Mouse (Mus musculus) myocyte (in vitro differentiated cells): ENCODE measurements around the gene Lmo4. TPM values are rescaled to one million over a fixed set of nuclear protein-coding genes. Genes with fewer than 3 reads are reported as not detected.

Source experiments
- H3K27me3 ChIP-seq: one replicate; pipeline ENCODE4 v1.6.1; 2011; ENCODE audit not compliant: control insufficient read depth, insufficient read depth, insufficient read length
- H3K36me3 ChIP-seq: one replicate; pipeline ENCODE4 v1.6.1; 2011; ENCODE audit not compliant: control insufficient read depth, insufficient read depth
- H3K4me2 ChIP-seq: one replicate; pipeline ENCODE4 v1.6.1; 2011; ENCODE audit warnings: low read depth, control low read depth
- H3K4me3 ChIP-seq: one replicate; pipeline ENCODE4 v1.5.1; 2011; ENCODE audit warnings: mild to moderate bottlenecking, control low read depth, moderate library complexity
- H3K79me2 ChIP-seq: one replicate; pipeline ENCODE4 v1.6.1; 2011; ENCODE audit not compliant: control insufficient read depth, insufficient read depth
- H3ac ChIP-seq: one replicate; pipeline ENCODE4 v1.6.1; 2011; ENCODE audit not compliant: control insufficient read depth, insufficient read length
- CEBPB ChIP-seq: IDR thresholded peaks from 2 replicates; pipeline ENCODE4 v1.6.1; 2011; ENCODE audit warnings: mild to moderate bottlenecking, moderate library complexity; ENCODE audit not compliant: poor library complexity, insufficient read depth, severe bottlenecking
- E2F4 ChIP-seq: IDR thresholded peaks from one replicate; pipeline ENCODE4 v1.6.1; 2011; ENCODE audit warnings: mild to moderate bottlenecking, control low read depth, moderate library complexity; ENCODE audit not compliant: insufficient read depth
- MAX ChIP-seq: IDR thresholded peaks from one replicate; pipeline ENCODE4 v1.6.1; 2011; ENCODE audit warnings: low read depth, mild to moderate bottlenecking, control low read depth
- MYOD1 ChIP-seq, 3 experiments: IDR thresholded peaks; one replicate each; pipeline ENCODE4 v1.6.1; 2011; ENCODE audit warnings: control low read depth in 2 of 3, low read depth in 2 of 3, mild to moderate bottlenecking in 2 of 3, moderate library complexity in 1 of 3; ENCODE audit not compliant: insufficient read length in 2 of 3, control insufficient read depth in 1 of 3
- MYOG ChIP-seq, 3 experiments: IDR thresholded peaks; one replicate each; pipeline ENCODE4 v1.6.1; 2011; ENCODE audit warnings: control low read depth in 2 of 3, low read depth in 2 of 3, mild to moderate bottlenecking in 2 of 3; ENCODE audit not compliant: insufficient read length in 2 of 3, control insufficient read depth in 1 of 3, insufficient read depth in 1 of 3
- POLR2A ChIP-seq: IDR thresholded peaks from one replicate; pipeline ENCODE4 v1.6.1; 2011; ENCODE audit warnings: low read depth, mild to moderate bottlenecking, control low read depth, moderate library complexity; ENCODE audit not compliant: insufficient read length
- POLR2AphosphoS2 ChIP-seq: IDR thresholded peaks from one replicate; pipeline ENCODE4 v1.6.1; 2011; ENCODE audit warnings: low read depth, control low read depth; ENCODE audit not compliant: insufficient read length
- REST ChIP-seq: IDR thresholded peaks from one replicate; pipeline ENCODE4 v1.6.1; 2011; ENCODE audit warnings: mild to moderate bottlenecking, control low read depth, moderate library complexity; ENCODE audit not compliant: insufficient read depth, insufficient read length
- SRF ChIP-seq: IDR thresholded peaks from one replicate; pipeline ENCODE4 v1.6.1; 2011; ENCODE audit warnings: low read depth; ENCODE audit not compliant: control insufficient read depth, insufficient read length
- TCF12 ChIP-seq: IDR thresholded peaks from one replicate; pipeline ENCODE4 v1.6.1; 2011; ENCODE audit warnings: mild to moderate bottlenecking, control low read depth; ENCODE audit not compliant: poor library complexity, insufficient read depth, severe bottlenecking
- TCF3 ChIP-seq: IDR thresholded peaks from one replicate; pipeline ENCODE4 v1.6.1; 2011; ENCODE audit warnings: low read depth, control low read depth; ENCODE audit not compliant: insufficient read length
- USF1 ChIP-seq: IDR thresholded peaks from one replicate; pipeline ENCODE4 v1.6.1; 2011; ENCODE audit warnings: low read depth, mild to moderate bottlenecking, control low read depth, moderate library complexity
- polyA plus RNA-seq: library from polyadenylated mRNA; unstranded; fragments of >200 nt; fragmentation: generic; extraction: Trizol; gene quantifications from one replicate; pipeline ENCODE4 v1.2.1, GENCODE M21; 2012; ENCODE audit warnings: missing spikeins

Lmo4 gene
- polyA plus RNA-seq, 1 experiment: 75.0 TPM

- Histone ChIP-seq H3K4me3 (peak overlapping the region; percentile 92), H3K79me2 (peaks cover 61% of the 10 kb centered on the region), H3K36me3 (peaks cover 28% of the 10 kb centered on the region), H3K4me2 (peak overlapping the region; percentile 74), H3K27me3 (no peaks in the 10 kb centered on the region), H3ac (peak overlapping the region; percentile 18)
- TF ChIP-seq POLR2AphosphoS2: no peak
- no peak for TF ChIP-seq TCF3
- no peak for TF ChIP-seq E2F4
- TF ChIP-seq POLR2A: no peak
- no peak for TF ChIP-seq MYOG (IDR thresholded peaks at IDR 0.05; ENCODE audit: control insufficient read depth in 1 of 3, insufficient read depth in 1 of 3, insufficient read length in 2 of 3, low read depth in 2 of 3)
Measured at GRCm38 (mm10) chr3:144202574-144203258, 2.3 kb downstream of the Lmo4 start.

GRCm38 (mm10) chr3:144201794-144202573 is 3.0 kb downstream of the Lmo4 start:
- H3K4me3 ChIP-seq: peak overlapping the region; percentile 92
- H3K27me3 ChIP-seq: no peaks in the 10 kb centered on the region
- H3K4me2 ChIP-seq: peak overlapping the region; percentile 74
- H3K79me2 ChIP-seq: peaks cover 68% of the 10 kb centered on the region
- H3K36me3 ChIP-seq: peaks cover 30% of the 10 kb centered on the region
- peak overlapping the region; percentile 18 for H3ac ChIP-seq
- TF ChIP-seq E2F4: no peak
- no peak for TF ChIP-seq MYOD1 (IDR thresholded peaks at IDR 0.05; ENCODE audit: control insufficient read depth in 1 of 3, insufficient read length in 2 of 3, low read depth in 2 of 3)
- TF ChIP-seq CEBPB: no peak
- TF ChIP-seq REST: no peak
- TF ChIP-seq POLR2AphosphoS2: peak; percentile 34
- peak; percentile 56 for TF ChIP-seq POLR2A
- no peak for TF ChIP-seq USF1
- peak in 1 of 3 experiments; percentile 25 for TF ChIP-seq MYOG (IDR thresholded peaks at IDR 0.05; ENCODE audit: control insufficient read depth in 1 of 3, insufficient read depth in 1 of 3, insufficient read length in 2 of 3, low read depth in 2 of 3)
- no peak for TF ChIP-seq TCF3
- TF ChIP-seq MAX: no peak
- no peak for TF ChIP-seq SRF
- TF ChIP-seq TCF12: no peak

- H3K79me2 ChIP-seq: no peaks in the 10 kb centered on the region
- H3K4me2 ChIP-seq: no peak overlapping the region
- H3K4me3 ChIP-seq: no peak overlapping the region
- TF ChIP-seq MYOG (IDR thresholded peaks at IDR 0.05; ENCODE audit: control insufficient read depth in 1 of 3, insufficient read depth in 1 of 3, insufficient read length in 2 of 3, low read depth in 2 of 3): no peak
- TF ChIP-seq TCF3: no peak
- no peak for TF ChIP-seq POLR2AphosphoS2
- no peak for TF ChIP-seq SRF
- TF ChIP-seq TCF12: no peak
- no peak for TF ChIP-seq POLR2A
- no peak for TF ChIP-seq CEBPB
- H3ac ChIP-seq: no peak overlapping the region
- H3K36me3 ChIP-seq: peaks cover 40% of the 10 kb centered on the region
- H3K27me3 ChIP-seq: no peaks in the 10 kb centered on the region
Measured at GRCm38 (mm10) chr3:144185327-144186152, 19.5 kb downstream of the Lmo4 start.

DNA sequence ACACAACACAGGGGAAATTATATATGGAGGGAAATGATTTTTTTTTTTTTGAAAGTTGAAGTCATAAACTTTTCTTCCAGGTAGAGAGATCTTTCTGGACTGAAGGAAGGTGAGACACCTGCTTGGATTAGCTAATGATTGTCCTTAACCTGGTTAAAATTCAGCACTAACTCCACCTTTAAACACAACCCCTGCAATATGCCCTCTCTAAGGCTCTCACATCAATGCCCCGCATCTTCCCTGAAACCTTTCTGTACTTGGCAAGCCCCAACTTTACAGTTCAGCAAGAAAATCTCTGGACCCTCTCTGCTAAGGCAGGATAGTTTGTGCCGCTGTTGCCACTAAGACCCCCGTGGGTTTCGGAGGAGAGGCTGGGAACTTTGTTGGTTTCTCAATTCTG is 20.1 kb downstream of the Lmo4 start:
- H3ac ChIP-seq: no peak overlapping the region
- TF ChIP-seq POLR2A: no peak
- TF ChIP-seq E2F4: no peak
- TF ChIP-seq MAX: no peak
- no peak for TF ChIP-seq TCF3
- no peak for TF ChIP-seq CEBPB
- TF ChIP-seq POLR2AphosphoS2: no peak
- TF ChIP-seq REST: no peak
- no peak for TF ChIP-seq USF1
- TF ChIP-seq SRF: no peak
- no peak for TF ChIP-seq MYOG (IDR thresholded peaks at IDR 0.05; ENCODE audit: control insufficient read depth in 1 of 3, insufficient read depth in 1 of 3, insufficient read length in 2 of 3, low read depth in 2 of 3)
- no peak for TF ChIP-seq TCF12
- H3K36me3 ChIP-seq: peaks cover 34% of the 10 kb centered on the region
- no peaks in the 10 kb centered on the region for H3K79me2 ChIP-seq
- H3K4me3 ChIP-seq: no peak overlapping the region
- no peaks in the 10 kb centered on the region for H3K27me3 ChIP-seq
- no peak overlapping the region for H3K4me2 ChIP-seq
